Mouse (Mus musculus): ENCODE results near the gene Ergic1. TPM values are rescaled to one million over a fixed set of nuclear protein-coding genes. Genes with fewer than 3 reads are reported as not detected.

The Ergic1 gene
- polyA plus RNA-seq, 1 experiment from 2014 or later = 35.2 TPM

DNA sequence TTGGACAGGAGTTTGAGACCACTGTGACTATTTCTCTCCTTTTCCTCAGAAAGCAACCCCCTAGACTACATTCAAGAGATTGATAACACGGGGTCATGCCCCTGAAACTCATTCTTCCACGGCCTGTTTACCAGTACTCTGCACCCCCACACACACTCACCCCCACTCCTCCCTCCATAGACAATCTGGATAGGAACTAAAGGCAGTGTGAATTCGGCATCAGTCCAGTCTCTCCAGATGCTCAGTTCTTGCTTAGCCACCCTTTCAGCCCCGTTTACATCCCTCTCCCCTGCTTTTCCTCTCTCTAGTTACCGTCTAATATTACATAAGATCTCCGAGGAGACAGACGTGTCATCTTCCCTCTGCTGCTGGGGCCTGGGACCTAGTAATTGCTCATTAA lies 132.9 kb downstream of the Ergic1 start:
- 69% methylated on average over 7 of the region's 7 CpGs for WGBS (ENCODE audit: insufficient replicate concordance)
- peaks cover 64% of the 10 kb centered on the region for H3K36me3 ChIP-seq
- no peak for DNase-seq

DNA sequence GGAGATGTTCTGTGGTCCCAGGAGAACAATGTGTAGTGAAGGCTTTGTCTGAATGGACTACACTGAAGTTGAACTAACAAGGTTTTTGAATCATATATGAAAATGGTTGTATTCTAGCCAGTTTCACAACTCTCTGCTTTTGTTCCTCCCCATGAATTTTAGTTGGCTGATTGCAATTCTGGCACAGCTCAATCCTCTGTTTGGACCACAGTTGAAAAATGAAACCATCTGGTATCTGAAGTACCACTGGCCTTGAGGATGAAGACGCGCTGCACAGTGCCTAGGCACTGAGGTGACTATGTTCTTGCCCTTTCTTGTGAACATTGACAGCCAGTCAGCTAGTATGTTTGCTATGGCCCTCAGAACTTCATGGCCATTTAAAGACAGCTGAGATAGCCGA lies 133.9 kb downstream of the Ergic1 start:
- Histone ChIP-seq H3K9ac (no peak overlapping the region), H3K27ac (no peak overlapping the region), H3K4me3 (replicated peaks) (no peak overlapping the region), H3K4me1 (replicated peaks) (peaks cover 24% of the 10 kb centered on the region), H3K27me3 (no peaks in the 10 kb centered on the region), H3K9me3 (replicated peaks) (no peaks in the 10 kb centered on the region), H3K36me3 (peaks cover 74% of the 10 kb centered on the region), H3K4me2 (no peak overlapping the region)
- ATAC-seq (ENCODE audit: low read depth) = no peak
- DNase-seq = no peak
- WGBS (ENCODE audit: insufficient replicate concordance) = 85% methylated on average over 3 of the region's 3 CpGs

More for the DNA sequence above, 132.9 kb downstream of the Ergic1 start:
- Histone ChIP-seq H3K4me3 (replicated peaks) (no peak overlapping the region), H3K4me2 (no peak overlapping the region), H3K27ac (no peak overlapping the region), H3K27me3 (no peaks in the 10 kb centered on the region), H3K4me1 (replicated peaks) (peaks cover 30% of the 10 kb centered on the region), H3K9ac (no peak overlapping the region), H3K9me3 (replicated peaks) (no peaks in the 10 kb centered on the region)
- no peak for ATAC-seq (ENCODE audit: low read depth)

DNA sequence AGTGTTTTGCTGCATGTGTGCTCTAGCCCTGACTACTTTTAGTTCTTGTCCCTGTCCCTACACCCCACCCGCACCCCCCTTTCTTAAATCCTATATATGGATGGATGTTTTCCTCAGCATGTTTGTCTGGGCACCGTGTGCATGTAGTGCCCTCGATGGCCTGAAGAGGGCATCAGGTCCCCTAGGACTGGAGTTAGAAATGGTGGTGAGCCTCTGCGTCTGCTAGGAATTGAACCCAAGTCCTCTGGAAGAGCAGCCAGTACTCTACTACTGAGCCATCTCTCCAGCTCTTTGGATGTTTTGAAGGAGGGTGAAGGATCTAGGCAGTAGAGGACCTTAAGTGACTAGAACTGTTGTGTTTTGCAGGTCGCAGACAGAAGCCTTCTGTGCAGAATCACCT lies 137.6 kb downstream of the Ergic1 start:
- no peak for DNase-seq
- H3K27me3 ChIP-seq = no peaks in the 10 kb centered on the region
- H3K27ac ChIP-seq = no peak overlapping the region
- H3K4me3 ChIP-seq (replicated peaks) = no peak overlapping the region
- no peak overlapping the region for H3K9ac ChIP-seq
- H3K9me3 ChIP-seq (replicated peaks) = no peaks in the 10 kb centered on the region
- peaks cover 20% of the 10 kb centered on the region for H3K4me1 ChIP-seq (replicated peaks)
- WGBS (ENCODE audit: insufficient replicate concordance) = 80% methylated on average over 5 of the region's 5 CpGs
- H3K4me2 ChIP-seq = no peak overlapping the region
- peaks cover 75% of the 10 kb centered on the region for H3K36me3 ChIP-seq
- no peak for ATAC-seq (ENCODE audit: low read depth)

DNA sequence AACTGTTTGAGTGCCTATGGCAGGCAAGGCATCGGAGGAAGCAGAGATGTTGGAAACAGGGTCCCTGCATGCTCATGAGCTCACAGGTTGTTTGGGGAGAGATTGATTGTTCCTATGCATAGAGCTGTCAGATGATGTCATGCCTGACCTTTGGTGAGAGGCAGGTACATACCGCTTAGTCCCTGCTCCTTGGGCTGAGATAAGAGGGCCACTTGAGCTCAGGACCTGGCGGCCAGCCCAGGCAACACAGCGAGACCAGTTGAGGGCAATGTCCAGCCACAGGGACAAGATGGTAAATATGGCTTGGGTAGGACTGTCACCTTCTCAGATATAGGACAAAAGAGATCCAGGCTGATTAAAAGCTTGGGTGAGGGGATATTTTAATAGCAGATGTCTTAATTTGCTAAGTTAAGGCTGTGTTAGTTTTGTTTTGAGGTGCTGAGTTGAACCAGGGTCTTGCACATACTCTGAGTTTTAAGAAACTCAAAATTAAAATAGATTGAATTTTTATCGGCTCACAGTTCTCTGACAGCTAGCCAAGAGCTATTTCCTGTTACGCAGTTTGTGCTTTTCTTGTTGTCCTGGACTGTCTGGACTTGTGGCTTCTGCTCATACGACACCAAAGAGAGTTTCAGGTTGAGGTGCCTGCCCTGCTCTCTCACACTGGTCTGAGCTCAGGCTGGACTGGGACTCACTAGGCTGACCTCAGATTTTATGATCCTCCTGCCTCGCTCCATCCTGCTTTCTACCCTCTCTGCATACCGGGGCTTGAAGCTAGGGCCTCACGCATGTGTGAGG lies 138.7 kb downstream of the Ergic1 start:
- H3K9me3 ChIP-seq (replicated peaks) = no peaks in the 10 kb centered on the region
- ATAC-seq (ENCODE audit: low read depth) (no peak), DNase-seq (no peak)
- no peak overlapping the region for H3K4me2 ChIP-seq
- WGBS (ENCODE audit: insufficient replicate concordance) = 78% methylated on average over 10 of the region's 10 CpGs
- H3K36me3 ChIP-seq = peaks cover 63% of the 10 kb centered on the region
- no peak overlapping the region for H3K4me3 ChIP-seq (replicated peaks)
- no peaks in the 10 kb centered on the region for H3K27me3 ChIP-seq
- H3K9ac ChIP-seq = no peak overlapping the region
- peaks cover 16% of the 10 kb centered on the region for H3K4me1 ChIP-seq (replicated peaks)
- H3K27ac ChIP-seq = no peak overlapping the region; the same call in 1 of the 2 replicates

DNA sequence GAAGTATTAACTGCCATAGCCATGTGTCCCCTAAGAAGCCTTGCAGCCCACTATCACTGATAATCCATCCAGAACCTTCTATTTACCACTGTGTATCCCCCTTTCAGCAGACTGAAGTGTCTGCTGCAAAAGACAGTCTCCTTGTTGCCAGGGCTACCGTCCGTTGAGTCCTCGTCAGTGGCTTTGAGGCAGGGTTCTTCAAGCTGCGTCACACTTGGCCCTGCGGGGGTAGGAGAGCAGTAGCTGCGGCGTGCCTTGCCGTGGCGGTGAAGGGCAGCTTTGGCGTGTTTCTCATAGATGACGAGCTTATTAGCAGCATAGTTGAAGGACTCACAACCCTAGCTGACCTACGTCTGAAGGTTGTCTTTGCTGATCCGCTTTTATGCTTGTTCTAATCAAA lies 140.3 kb downstream of the Ergic1 start:
- 84% methylated on average over 13 of the region's 13 CpGs for WGBS (ENCODE audit: insufficient replicate concordance)
- H3K27me3 ChIP-seq = no peaks in the 10 kb centered on the region
- DNase-seq (no peak), ATAC-seq (ENCODE audit: low read depth) (no peak)
- H3K27ac ChIP-seq = no peak overlapping the region
- H3K4me3 ChIP-seq (replicated peaks) = no peak overlapping the region
- H3K36me3 ChIP-seq = peaks cover 48% of the 10 kb centered on the region
- H3K4me2 ChIP-seq = no peak overlapping the region
- no peaks in the 10 kb centered on the region for H3K9me3 ChIP-seq (replicated peaks)
- H3K9ac ChIP-seq = no peak overlapping the region
- H3K4me1 ChIP-seq (replicated peaks) = peaks cover 30% of the 10 kb centered on the region

DNA sequence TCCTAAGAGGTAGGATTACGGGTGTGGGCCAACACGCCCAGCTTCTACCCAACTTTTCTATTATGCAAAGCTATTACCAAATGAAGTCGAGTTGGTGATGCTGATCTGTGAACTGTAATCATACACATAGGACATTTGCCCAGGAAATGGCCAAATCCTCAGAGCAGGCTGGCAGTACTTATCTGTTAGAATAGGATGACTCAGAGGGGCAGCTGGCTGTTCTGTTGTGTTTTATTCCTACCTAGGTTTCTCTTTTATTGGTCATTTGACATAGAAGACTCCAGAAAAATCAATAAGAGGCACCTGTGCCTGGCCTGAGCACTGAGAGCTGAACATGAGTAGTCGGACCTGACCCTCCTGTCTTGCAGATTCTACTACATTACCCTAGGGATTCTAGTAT lies 141.3 kb downstream of the Ergic1 start:
- H3K9ac ChIP-seq = no peak overlapping the region
- no peaks in the 10 kb centered on the region for H3K9me3 ChIP-seq (replicated peaks)
- H3K36me3 ChIP-seq = peaks cover 39% of the 10 kb centered on the region
- no peak overlapping the region for H3K4me3 ChIP-seq (replicated peaks)
- H3K27ac ChIP-seq = no peak overlapping the region
- H3K27me3 ChIP-seq = no peaks in the 10 kb centered on the region
- H3K4me1 ChIP-seq (replicated peaks) = peaks cover 40% of the 10 kb centered on the region
- WGBS (ENCODE audit: insufficient replicate concordance) = 68% methylated on average over 4 of the region's 4 CpGs
- ATAC-seq (ENCODE audit: low read depth) (no peak), DNase-seq (no peak)
- H3K4me2 ChIP-seq = no peak overlapping the region

DNA sequence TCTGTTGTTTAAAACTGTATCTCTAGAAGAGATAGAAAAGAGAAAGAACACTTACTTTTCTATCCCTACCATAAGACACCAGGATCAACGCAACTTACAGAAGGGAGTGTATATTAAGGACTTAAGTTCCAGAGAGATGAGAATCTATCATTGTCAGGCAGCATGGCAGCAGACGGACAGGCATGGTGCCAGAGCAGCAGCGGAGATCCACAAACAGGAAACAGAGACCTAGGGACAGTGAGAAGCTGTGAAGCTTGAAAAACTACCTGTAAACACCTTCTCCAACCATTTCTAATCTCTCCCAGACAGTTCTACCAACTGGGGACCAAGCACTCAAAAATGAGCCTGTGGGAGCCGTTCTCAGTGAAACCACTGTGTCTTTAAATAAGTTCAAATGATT lies 142.4 kb downstream of the Ergic1 start:
- DNase-seq (no peak), ATAC-seq (ENCODE audit: low read depth) (no peak)
- 81% methylated on average over 4 of the region's 4 CpGs for WGBS (ENCODE audit: insufficient replicate concordance)
- Histone ChIP-seq H3K4me3 (replicated peaks) (no peak overlapping the region), H3K27me3 (no peaks in the 10 kb centered on the region), H3K36me3 (peaks cover 29% of the 10 kb centered on the region), H3K9ac (no peak overlapping the region), H3K4me1 (replicated peaks) (peaks cover 49% of the 10 kb centered on the region), H3K4me2 (no peak overlapping the region), H3K27ac (no peak overlapping the region), H3K9me3 (replicated peaks) (no peaks in the 10 kb centered on the region)

DNA sequence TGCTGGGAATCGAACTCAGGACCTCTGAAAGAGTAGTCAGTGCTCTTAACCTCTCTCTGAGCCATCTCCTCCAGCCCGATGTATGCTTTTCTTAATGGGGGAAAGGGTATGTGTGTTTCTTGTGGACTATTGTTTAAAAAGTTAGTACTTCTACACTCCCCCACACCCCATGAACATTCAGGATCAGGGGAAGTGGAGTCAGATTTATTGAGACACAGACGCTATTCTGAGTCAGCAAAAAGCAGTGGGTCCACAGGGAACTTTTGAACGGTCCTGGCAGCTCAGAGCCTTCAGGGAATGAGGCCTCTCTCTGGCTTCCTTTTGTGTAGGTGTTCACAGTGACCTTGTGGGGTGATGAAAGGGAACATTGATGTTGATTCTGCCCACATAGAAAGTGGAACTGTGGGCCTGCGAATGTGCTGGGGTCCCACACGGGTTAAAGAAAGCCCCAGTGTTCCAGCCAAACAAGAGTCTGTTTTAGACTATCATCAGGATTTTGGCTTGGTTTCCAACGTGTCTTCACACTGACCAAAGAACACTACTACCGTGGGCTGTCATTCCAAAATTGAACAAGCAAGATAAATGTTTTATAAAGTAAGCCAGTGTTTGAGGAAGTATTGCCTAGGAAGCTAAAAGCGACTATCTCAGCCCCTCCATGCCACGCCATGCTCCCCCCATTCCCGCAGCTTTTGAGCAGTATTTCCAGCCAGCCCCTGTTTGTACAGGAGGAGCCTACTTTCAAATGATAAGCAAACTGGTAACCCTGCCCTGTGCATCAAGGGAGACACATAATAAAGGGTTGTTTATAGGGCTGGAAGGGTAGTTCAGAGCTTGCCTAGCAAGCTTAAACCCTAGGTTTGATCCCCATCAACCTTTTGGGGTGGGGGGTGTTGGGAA lies 144.4 kb downstream of the Ergic1 start:
- H3K27me3 ChIP-seq = no peaks in the 10 kb centered on the region
- H3K4me2 ChIP-seq = no peak overlapping the region
- no peaks in the 10 kb centered on the region for H3K9me3 ChIP-seq (replicated peaks)
- H3K4me3 ChIP-seq (replicated peaks) = no peak overlapping the region
- peak; percentile 46; the same call in 1 of the 2 replicates for ATAC-seq (ENCODE audit: low read depth)
- peak overlapping the region; percentile 39; the same call in 1 of the 2 replicates for H3K9ac ChIP-seq
- H3K27ac ChIP-seq = peak overlapping the region; percentile 79
- peaks cover 66% of the 10 kb centered on the region for H3K4me1 ChIP-seq (replicated peaks)
- 43% methylated on average over 11 of the region's 11 CpGs for WGBS (ENCODE audit: insufficient replicate concordance)
- DNase-seq = peak; percentile 23
- H3K36me3 ChIP-seq = peaks cover 9% of the 10 kb centered on the region

Small RNA genes lying within 50 kb of the gene (microRNA-seq; reads per million reads assigned to microRNA genes)
- gene Gm22420 = not detected

Other genes starting within 250 kb of the Ergic1 start
- 0.03 and 0.06 TPM in 2 replicates for gene Neurl1b, start 146.7 kb upstream of the Ergic1 start, polyA plus RNA-seq (2015; fragmentation: Nextera tagmentation; extraction: Ambion mirVana)
- 22.2 and 27.8 TPM in 2 replicates for gene Dusp1, start 639 bp downstream of the Ergic1 start, polyA plus RNA-seq (2015; fragmentation: Nextera tagmentation; extraction: Ambion mirVana)
- gene Atp6v0e, start 101.7 kb downstream of the Ergic1 start, polyA plus RNA-seq (2015; fragmentation: Nextera tagmentation; extraction: Ambion mirVana) = 192 and 194 TPM in 2 replicates
- gene Crebrf, start 154.2 kb downstream of the Ergic1 start, polyA plus RNA-seq (2015; fragmentation: Nextera tagmentation; extraction: Ambion mirVana) = 2.2 and 2.3 TPM in 2 replicates
- 26.9 and 28.6 TPM in 2 replicates for gene Bnip1, start 219.6 kb downstream of the Ergic1 start, polyA plus RNA-seq (2015; fragmentation: Nextera tagmentation; extraction: Ambion mirVana)

Measured in liver, embryonic 13.5 days (tissue).